Mouse (Mus musculus) intestine, embryonic 14.5 days (tissue): ENCODE results near the gene Mier3. TPM values are rescaled to one million over a fixed set of nuclear protein-coding genes. Genes with fewer than 3 reads are reported as not detected.
A peak's percentile ranks its signal among the peaks of the same experiment; 100 is the strongest.

Experiments
- ATAC-seq: fragments of 200-750 bp; cut with Nextera tagmentation; replicated peaks from 2 replicates; pipeline ENCODE4 v1.8.0; 2017; ENCODE audit warnings: low read depth, moderate number of reproducible peaks, moderate TSS enrichment, moderate library complexity; ENCODE audit not compliant: low FRiP score, low TSS enrichment
- DNase-seq: peaks from one replicate; pipeline ENCODE4 v3.0.0-alpha.2; 2018; ENCODE audit warnings: low spot score
- H3K27ac ChIP-seq: fragments of 300-500 bp; sonication (generic); 2 replicates; pipeline ENCODE4 v1.5.1; 2014; ENCODE audit warnings: low read depth, mild to moderate bottlenecking, control low read depth
- H3K27me3 ChIP-seq: fragments of 300-500 bp; sonication (generic); replicated peaks from 2 replicates; pipeline ENCODE4 v1.6.1; 2014; ENCODE audit warnings: low read length, control low read depth; ENCODE audit not compliant: control insufficient read depth, insufficient read depth
- H3K36me3 ChIP-seq: fragments of 300-500 bp; sonication (generic); 2 replicates; pipeline ENCODE4 v1.6.1; 2014; ENCODE audit warnings: low read length, control low read depth; ENCODE audit not compliant: control insufficient read depth, insufficient read depth
- H3K4me1 ChIP-seq: fragments of 300-500 bp; sonication (generic); replicated peaks from 2 replicates; pipeline ENCODE4 v1.6.1; 2014; ENCODE audit warnings: low read length, control low read depth, mixed read lengths; ENCODE audit not compliant: control insufficient read depth, insufficient read depth
- H3K4me2 ChIP-seq: fragments of 300-500 bp; sonication (generic); 2 replicates; pipeline ENCODE4 v1.6.1; 2014; ENCODE audit warnings: low read length
- H3K4me3 ChIP-seq: fragments of 300-500 bp; sonication (generic); 2 replicates; pipeline ENCODE4 v1.5.1; 2014; ENCODE audit warnings: low read depth, low read length, control low read depth, mixed read lengths
- H3K9ac ChIP-seq: fragments of 300-500 bp; sonication (generic); 2 replicates; pipeline ENCODE4 v1.6.1; 2014; ENCODE audit warnings: mild to moderate bottlenecking, low read length
- H3K9me3 ChIP-seq: fragments of 300-500 bp; sonication (generic); 2 replicates; pipeline ENCODE4 v1.6.1; 2016; ENCODE audit warnings: low read length, control low read depth; ENCODE audit not compliant: control insufficient read depth
- WGBS: fragments of 180-500 bp; shearing (Covaris S2); extraction: QIAGEN DNeasy Blood & Tissue Kit; methylation state at CpG from one replicate; pipeline ENCODE4 v1.1.7; 2014; 5-methylcytosine and 5-hydroxymethylcytosine counted together
- polyA plus RNA-seq: library from polyadenylated mRNA; unstranded; fragments of >200 nt; fragmentation: Nextera tagmentation; extraction: Ambion mirVana; gene quantifications from 2 replicates; pipeline ENCODE4 v1.2.1, GENCODE M21; 2014

Gene Mier3
- polyA plus RNA-seq, 1 experiment from 2014 or later: 22.5 TPM

GRCm38 (mm10) chr13:111725165-111726077, 44.6 kb downstream of the Mier3 start:
- Histone ChIP-seq H3K27me3 (no peaks in the 10 kb centered on the region), H3K4me3 (peak overlapping the region; percentile 61), H3K4me1 (no peaks in the 10 kb centered on the region; the same call in 1 of the 2 replicates), H3K27ac (peak overlapping the region; percentile 83), H3K36me3 (no peaks in the 10 kb centered on the region), H3K4me2 (peak overlapping the region; percentile 67), H3K9ac (peak overlapping the region; percentile 58), H3K9me3 (peaks cover 8% of the 10 kb centered on the region)
- WGBS: under 1% methylated on average over 64 of the region's 65 CpGs
- DNase-seq: peak; percentile 99
- ATAC-seq: peak; percentile 99

- H3K4me3 ChIP-seq: no peak overlapping the region
- H3K9me3 ChIP-seq: peaks cover 8% of the 10 kb centered on the region
- H3K4me2 ChIP-seq: no peak overlapping the region
- no peaks in the 10 kb centered on the region; the same call in 1 of the 2 replicates for H3K4me1 ChIP-seq
- no peak overlapping the region for H3K9ac ChIP-seq
- no peaks in the 10 kb centered on the region for H3K36me3 ChIP-seq
- ATAC-seq (no peak), DNase-seq (no peak)
- no peaks in the 10 kb centered on the region for H3K27me3 ChIP-seq
- 95% methylated on average over 5 of the region's 5 CpGs for WGBS
- H3K27ac ChIP-seq: no peak overlapping the region
These were observed 46.1 kb downstream of the Mier3 start for GRCm38 (mm10) chr13:111726898-111727297.

GRCm38 (mm10) chr13:111741204-111741990, 60.6 kb downstream of the Mier3 start:
- Histone ChIP-seq H3K36me3 (no peaks in the 10 kb centered on the region), H3K27ac (no peak overlapping the region), H3K27me3 (no peaks in the 10 kb centered on the region), H3K9me3 (no peaks in the 10 kb centered on the region), H3K4me3 (no peak overlapping the region), H3K4me2 (no peak overlapping the region), H3K4me1 (no peaks in the 10 kb centered on the region), H3K9ac (no peak overlapping the region)
- no peak for DNase-seq
- ATAC-seq: no peak
- WGBS: 76% methylated on average over 7 of the region's 7 CpGs

- H3K27me3 ChIP-seq: no peaks in the 10 kb centered on the region
- DNase-seq: peak; percentile 70
- 60% methylated on average over 6 of the region's 6 CpGs for WGBS
These were observed 61.3 kb downstream of the Mier3 start for GRCm38 (mm10) chr13:111741991-111742615.

DNA sequence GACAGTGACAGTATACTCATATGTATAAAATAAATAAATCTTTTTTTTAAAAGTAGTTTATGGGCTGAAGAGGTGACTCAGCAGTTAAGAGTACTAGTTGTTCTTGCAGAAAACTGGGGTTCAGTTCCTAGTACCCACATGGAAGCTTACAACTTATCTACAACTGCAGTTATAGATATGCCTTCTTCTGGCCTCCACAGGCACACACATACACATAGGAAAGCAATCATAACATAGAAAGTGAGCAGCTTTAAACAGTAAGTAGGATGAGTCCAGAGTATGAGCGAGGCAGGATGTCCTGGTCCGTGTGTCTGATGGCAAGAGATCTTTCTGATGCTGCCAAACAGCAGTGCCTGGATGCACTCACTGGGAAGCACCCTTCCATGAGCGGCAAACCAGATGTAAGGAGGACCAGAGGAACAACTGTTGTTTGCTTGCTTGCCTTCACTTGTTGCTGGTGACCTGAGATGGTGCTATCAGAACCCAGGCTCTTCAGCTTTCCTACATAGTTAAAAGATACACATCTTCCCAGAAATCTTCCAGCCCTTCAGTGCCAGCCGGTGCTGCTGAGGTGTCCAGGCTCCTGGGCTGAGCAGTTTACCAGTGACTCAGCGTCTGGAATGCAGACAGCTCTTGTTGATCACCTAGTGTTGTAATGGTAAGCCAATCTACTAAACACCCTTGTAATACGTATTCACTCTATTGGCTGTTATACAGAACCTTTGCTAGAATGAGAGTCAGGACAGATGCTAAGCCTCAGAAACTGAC, 63.6 kb downstream of the Mier3 start:
- WGBS: 72% methylated on average over 6 of the region's 6 CpGs
- H3K27ac ChIP-seq: no peak overlapping the region
- no peak overlapping the region for H3K4me3 ChIP-seq

More at GRCm38 (mm10) chr13:111741991-111742615, 61.3 kb downstream of the Mier3 start:
- 0 out of 2 replicates have a peak, but pooled peaks have one; percentile 27 for ATAC-seq
- Histone ChIP-seq H3K9ac (no peak overlapping the region), H3K4me3 (no peak overlapping the region), H3K4me1 (no peaks in the 10 kb centered on the region), H3K9me3 (no peaks in the 10 kb centered on the region), H3K27ac (no peak overlapping the region), H3K36me3 (peaks cover 6% of the 10 kb centered on the region; the same call in 1 of the 2 replicates), H3K4me2 (no peak overlapping the region)

GRCm38 (mm10) chr13:111745216-111745615, 64.4 kb downstream of the Mier3 start:
- 57% methylated on average over 7 of the region's 7 CpGs for WGBS
- no peaks in the 10 kb centered on the region for H3K9me3 ChIP-seq
- no peak overlapping the region for H3K4me2 ChIP-seq
- no peak overlapping the region for H3K9ac ChIP-seq
- peaks cover 35% of the 10 kb centered on the region for H3K36me3 ChIP-seq
- H3K4me1 ChIP-seq: no peaks in the 10 kb centered on the region
- no peaks in the 10 kb centered on the region for H3K27me3 ChIP-seq
- H3K27ac ChIP-seq: no peak overlapping the region
- DNase-seq: no peak
- no peak overlapping the region for H3K4me3 ChIP-seq
- no peak for ATAC-seq

More for the DNA sequence above, 63.6 kb downstream of the Mier3 start:
- no peak; the same call in 1 of the 2 replicates for ATAC-seq
- H3K9ac ChIP-seq: no peak overlapping the region
- no peak for DNase-seq
- no peaks in the 10 kb centered on the region for H3K9me3 ChIP-seq
- peaks cover 27% of the 10 kb centered on the region for H3K36me3 ChIP-seq
- no peaks in the 10 kb centered on the region for H3K4me1 ChIP-seq
- no peaks in the 10 kb centered on the region for H3K27me3 ChIP-seq
- no peak overlapping the region for H3K4me2 ChIP-seq

DNA sequence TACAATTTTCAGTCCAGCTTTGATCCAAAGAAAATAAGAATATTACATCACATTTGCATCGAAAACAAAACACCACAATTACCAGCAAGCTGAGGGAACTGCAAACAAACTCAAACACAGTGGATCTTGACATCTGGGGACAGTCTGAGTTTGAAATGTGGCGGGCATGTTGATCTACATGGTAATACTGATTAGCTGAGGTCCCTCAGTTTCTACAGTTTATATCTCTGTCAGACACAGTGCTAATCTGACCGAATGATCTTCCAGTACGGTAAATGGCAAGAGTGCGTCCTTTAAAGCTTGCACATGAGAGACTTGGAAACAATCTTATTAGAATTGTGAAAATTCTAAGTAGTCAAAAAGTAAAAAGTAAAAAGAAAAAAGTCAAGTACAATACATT, 66.1 kb downstream of the Mier3 start:
- peaks cover 49% of the 10 kb centered on the region for H3K36me3 ChIP-seq
- no peak overlapping the region for H3K27ac ChIP-seq
- DNase-seq: no peak
- ATAC-seq: no peak
- H3K27me3 ChIP-seq: no peaks in the 10 kb centered on the region
- 92% methylated on average over 5 of the region's 5 CpGs for WGBS
- H3K4me3 ChIP-seq: no peak overlapping the region
- no peak overlapping the region for H3K9ac ChIP-seq
- no peaks in the 10 kb centered on the region for H3K9me3 ChIP-seq
- no peak overlapping the region for H3K4me2 ChIP-seq
- no peaks in the 10 kb centered on the region for H3K4me1 ChIP-seq
